Mouse (Mus musculus): Measurements from ENCODE around the gene Sertad3.
A peak's percentile ranks its signal among the peaks of the same experiment; 100 is the strongest.
"Not testable (repeated sequence)": the region's sequence is repeated elsewhere in the genome, so short reads cannot be mapped to it uniquely, and the experiment has no call there.

The Sertad3 gene

GRCm38 (mm10) chr7:27491856-27492255 lies 18.3 kb downstream of the Sertad3 start:
- no peak for DNase-seq (ENCODE audit: low read depth, low spot score)

GRCm38 (mm10) chr7:27493022-27493421 lies 19.5 kb downstream of the Sertad3 start:
- DNase-seq (ENCODE audit: low read depth, low spot score) = no peak

GRCm38 (mm10) chr7:27493450-27493849 lies 19.9 kb downstream of the Sertad3 start:
- DNase-seq (ENCODE audit: low read depth, low spot score) = no peak

- DNase-seq (ENCODE audit: low read depth, low spot score) = not testable (repeated sequence)
Measured at GRCm38 (mm10) chr7:27494659-27495367, 21.2 kb downstream of the Sertad3 start.

- no peak for DNase-seq (ENCODE audit: low read depth, low spot score)
Measured at GRCm38 (mm10) chr7:27499036-27499435, 25.5 kb downstream of the Sertad3 start, which contains the start of gene Prx. Gene Prx (plus strand): TSS chr7:27499324.

- no peak for DNase-seq (ENCODE audit: low read depth, low spot score)
Measured at GRCm38 (mm10) chr7:27501620-27502019, 28.1 kb downstream of the Sertad3 start.

GRCm38 (mm10) chr7:27506765-27507370 lies 33.3 kb downstream of the Sertad3 start:
- peak; percentile 80 for DNase-seq (ENCODE audit: low read depth, low spot score)

GRCm38 (mm10) chr7:27507711-27508647 lies 34.4 kb downstream of the Sertad3 start:
- DNase-seq (ENCODE audit: low read depth, low spot score) = peak; percentile 99

- peak; percentile 82 for DNase-seq (ENCODE audit: low read depth, low spot score)
Measured at GRCm38 (mm10) chr7:27508648-27509005, 35.1 kb downstream of the Sertad3 start.

- DNase-seq (ENCODE audit: low read depth, low spot score) = no peak
Measured at GRCm38 (mm10) chr7:27510809-27511208, 37.2 kb downstream of the Sertad3 start.

GRCm38 (mm10) chr7:27514961-27515360 lies 41.4 kb downstream of the Sertad3 start:
- no peak for DNase-seq (ENCODE audit: low read depth, low spot score)

- DNase-seq (ENCODE audit: low read depth, low spot score) = no peak
Measured at GRCm38 (mm10) chr7:27518314-27518713, 44.7 kb downstream of the Sertad3 start.

- peak; percentile 29 for DNase-seq (ENCODE audit: low read depth, low spot score)
Measured at GRCm38 (mm10) chr7:27520104-27520503, 46.5 kb downstream of the Sertad3 start.

- DNase-seq (ENCODE audit: low read depth, low spot score) = no peak
Measured at GRCm38 (mm10) chr7:27520599-27520998, 47.0 kb downstream of the Sertad3 start.

- no peak for DNase-seq (ENCODE audit: low read depth, low spot score)
Measured at GRCm38 (mm10) chr7:27522967-27523366, 49.4 kb downstream of the Sertad3 start, which contains the start of gene Hipk4. Gene Hipk4 (plus strand): TSS chr7:27523267.

GRCm38 (mm10) chr7:27523805-27524204 lies 50.2 kb downstream of the Sertad3 start:
- no peak for DNase-seq (ENCODE audit: low read depth, low spot score)

- DNase-seq (ENCODE audit: low read depth, low spot score) = peak; percentile 80
Measured at GRCm38 (mm10) chr7:27526039-27526827, 52.7 kb downstream of the Sertad3 start.

Data from A20 (cell line).